Mouse (Mus musculus): ENCODE measurements around the gene Lage3.
"Not testable (repeated sequence)": the region's sequence is repeated elsewhere in the genome, so short reads cannot be mapped to it uniquely, and the experiment has no call there.

The Lage3 gene

DNA sequence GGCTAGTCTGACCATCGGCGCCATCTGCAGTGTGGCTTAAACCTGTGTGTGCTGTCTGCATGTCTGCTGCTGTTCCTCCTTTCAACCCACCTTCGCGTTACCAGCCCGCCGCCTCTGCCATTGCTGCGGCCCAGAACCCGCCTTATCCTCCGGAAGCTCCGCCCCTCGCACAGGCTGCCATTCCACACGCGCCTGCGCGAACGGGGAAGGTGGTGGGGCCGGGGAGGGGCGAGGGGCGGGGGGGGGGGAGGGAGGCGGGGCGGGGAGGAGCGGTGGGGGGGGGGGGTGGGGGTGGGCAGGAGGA is at the start of gene Lage3:
Gene Lage3, minus strand, starts transcription at position 152 of the 304 bp plus-strand sequence.
- peak; percentile 74 for DNase-seq (ENCODE audit: low read depth, low spot score)

DNA sequence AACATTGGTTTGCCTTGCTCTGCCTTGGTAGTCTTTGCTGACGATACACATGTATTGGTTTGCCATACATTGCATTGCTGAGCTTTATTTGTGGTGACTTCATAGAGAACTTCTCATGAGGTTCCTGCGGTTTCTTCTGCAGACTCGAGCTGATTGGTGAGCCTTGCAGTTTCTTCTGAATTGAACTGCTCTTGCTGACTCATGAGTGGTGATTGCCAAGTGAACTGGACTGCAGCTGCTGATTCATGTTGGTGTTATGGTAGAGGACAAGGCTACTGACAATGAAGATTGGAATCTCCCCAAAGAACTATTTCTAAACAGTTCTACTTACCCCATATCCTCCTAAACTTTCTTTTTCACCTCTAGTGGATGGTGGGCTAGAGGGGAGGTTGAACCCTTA is 46.7 kb upstream of the Lage3 start:
- no peak for DNase-seq (ENCODE audit: low read depth, low spot score)

DNA sequence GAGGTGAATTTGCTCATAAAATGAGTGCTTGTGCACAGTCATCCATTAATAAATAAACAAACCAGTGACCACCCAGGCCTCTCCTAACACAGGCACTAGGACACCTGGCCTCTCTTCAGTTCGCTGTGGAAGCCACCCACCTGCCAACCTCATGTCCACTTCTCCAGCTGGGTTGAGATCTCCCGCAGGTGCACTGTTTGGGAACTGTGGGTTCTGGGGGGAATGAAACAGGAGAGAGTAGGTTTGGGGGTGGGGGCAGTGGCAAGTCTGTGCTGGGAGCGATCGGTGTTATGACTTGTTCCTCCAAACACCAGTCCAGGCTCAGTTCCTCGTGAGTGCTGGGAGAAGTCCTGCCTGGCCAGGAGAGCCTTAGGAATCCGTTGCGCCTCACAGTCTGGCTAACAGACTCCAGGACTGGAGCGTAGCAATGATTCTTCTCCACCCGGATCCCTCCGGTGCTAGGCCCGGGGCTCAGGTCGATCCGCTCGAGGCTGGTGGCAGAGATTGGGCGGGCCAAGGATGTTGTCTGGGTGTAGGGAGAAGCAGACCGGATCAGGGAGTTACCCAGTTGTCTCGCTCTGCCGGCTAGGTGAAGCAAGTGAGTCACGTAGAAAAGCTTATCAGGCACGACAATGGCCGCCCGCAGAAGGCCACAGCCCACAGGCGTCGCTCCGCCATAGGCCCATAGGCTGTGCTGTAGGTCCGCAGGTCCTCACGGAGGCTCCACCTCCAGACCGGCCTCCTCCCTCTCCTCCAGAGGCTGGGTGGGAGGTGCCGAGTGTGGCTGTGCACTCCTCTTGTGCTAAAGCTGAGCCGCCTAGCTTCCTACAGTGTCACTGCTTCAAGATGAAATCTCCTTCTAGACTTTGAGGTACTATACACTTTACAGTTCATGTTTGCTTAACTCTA is 39.4 kb upstream of the Lage3 start, which contains the start of the genes Fam3a and Ikbkg:
Gene Fam3a, minus strand, starts transcription at position 738 of the 909 bp plus-strand sequence.
Gene Ikbkg, plus strand, starts transcription at position 756 of the 909 bp plus-strand sequence.
- peak; percentile 88 for DNase-seq (ENCODE audit: low read depth, low spot score)

DNA sequence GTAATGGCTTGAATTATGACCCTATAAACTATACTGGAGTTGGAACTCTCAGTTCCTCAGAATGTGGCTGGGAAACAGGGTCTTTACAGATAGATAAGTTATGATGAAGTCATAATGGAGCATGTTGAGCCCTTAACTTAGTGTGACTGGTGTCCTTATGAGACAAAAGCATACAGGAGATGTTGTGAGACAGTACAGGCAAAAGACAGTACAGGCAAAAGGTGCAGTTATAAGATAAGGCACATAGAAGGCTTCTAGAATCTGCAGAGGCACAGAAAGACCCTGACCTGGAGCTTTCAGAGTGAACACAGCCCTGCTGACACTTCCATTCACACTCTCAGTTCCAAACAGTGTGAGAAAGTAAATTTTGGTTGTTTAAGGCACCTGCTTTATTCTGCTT is 34.7 kb upstream of the Lage3 start:
- DNase-seq (ENCODE audit: low read depth, low spot score) = no peak

DNA sequence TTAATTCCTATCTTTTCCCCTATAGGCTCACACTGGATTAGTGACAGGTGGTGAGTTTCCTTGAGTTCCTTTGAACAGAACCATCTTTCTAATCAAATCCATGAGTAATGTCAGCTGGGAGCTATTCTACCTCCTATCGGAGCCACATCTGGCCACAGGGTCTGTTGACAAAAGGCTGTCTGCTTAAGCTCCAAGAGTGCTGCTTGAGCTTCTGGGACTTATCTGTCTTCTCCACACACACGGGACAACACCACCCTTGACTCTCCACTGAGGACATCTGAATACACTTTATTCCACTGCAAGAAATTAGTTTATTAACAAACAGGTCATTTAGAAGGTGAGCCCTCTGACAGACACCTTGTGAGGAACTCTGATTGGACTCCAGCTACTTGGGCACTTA is 31.0 kb upstream of the Lage3 start:
- DNase-seq (ENCODE audit: low read depth, low spot score) = no peak

DNA sequence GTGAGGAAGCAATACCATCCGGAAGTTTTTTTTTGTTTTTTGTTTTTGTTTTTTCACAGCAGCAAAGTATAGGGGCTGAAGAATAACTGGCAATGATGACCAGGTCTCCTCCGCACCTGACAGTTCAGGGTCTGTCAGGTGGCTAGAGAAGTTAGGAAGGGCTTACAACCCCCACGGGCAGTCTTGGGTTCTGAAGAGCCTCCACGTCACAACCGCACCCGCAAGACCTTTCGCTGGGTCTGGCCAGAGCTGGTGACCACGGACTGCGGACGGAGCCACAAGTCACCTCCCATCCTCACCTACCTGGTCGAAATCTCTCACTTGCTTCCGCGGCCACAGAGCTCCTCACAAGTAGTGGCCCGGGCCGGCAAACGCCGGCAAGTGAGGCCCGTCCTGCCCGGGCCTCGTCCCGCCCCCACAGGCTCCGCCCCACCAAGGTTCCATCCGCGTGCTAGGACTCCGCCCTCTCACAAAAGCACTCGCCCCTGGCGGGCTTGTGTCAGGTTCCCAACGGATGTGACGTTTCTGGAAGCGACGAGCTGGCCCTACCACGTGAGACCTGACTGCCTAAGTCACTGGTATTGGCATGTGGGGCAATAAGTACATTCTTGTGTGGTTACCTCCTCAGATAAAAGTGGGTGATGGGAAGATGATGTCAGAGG is 19.6 kb upstream of the Lage3 start, which contains the start of the genes Ubl4a and Slc10a3:
Gene Ubl4a, minus strand, starts transcription at position 331 of the 662 bp plus-strand sequence.
Gene Slc10a3, minus strand, starts transcription at position 462 of the 662 bp plus-strand sequence.
- DNase-seq (ENCODE audit: low read depth, low spot score) = peak; percentile 88

DNA sequence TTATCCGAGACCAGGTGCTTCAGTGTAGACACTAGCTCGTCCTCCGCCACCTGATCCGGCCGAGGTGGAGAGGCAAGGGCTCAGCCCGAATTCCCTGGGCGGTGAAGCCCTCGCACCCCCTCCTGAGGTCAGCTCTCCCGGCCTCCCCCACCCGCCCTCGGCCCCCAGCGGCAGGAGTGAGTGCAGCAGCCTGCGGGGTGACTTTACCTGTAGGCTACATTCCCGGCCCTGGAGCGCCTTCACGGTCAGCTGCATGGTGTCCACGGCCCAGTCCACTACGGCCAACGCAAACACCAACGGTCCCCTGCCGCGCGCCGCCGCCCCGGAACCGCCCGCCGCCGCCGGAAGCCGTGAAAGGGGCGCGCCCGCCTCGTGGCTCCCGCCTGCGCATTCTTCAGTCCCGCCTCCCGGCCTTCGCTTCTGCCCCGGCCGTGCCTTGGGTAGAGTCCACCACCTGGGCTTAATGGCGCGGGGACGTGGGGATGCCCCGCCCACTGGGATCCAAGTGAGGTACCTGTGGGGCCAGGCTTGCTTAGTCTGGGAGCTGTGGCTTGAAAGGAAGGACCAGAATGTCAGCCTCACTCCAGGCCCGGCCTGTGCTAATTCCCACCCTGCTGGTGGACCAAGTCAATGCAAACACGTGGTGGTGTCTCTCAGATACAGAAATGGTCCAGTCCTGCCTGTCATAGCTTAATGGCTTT is 14.9 kb upstream of the Lage3 start:
- peak; percentile 45 for DNase-seq (ENCODE audit: low read depth, low spot score)

DNA sequence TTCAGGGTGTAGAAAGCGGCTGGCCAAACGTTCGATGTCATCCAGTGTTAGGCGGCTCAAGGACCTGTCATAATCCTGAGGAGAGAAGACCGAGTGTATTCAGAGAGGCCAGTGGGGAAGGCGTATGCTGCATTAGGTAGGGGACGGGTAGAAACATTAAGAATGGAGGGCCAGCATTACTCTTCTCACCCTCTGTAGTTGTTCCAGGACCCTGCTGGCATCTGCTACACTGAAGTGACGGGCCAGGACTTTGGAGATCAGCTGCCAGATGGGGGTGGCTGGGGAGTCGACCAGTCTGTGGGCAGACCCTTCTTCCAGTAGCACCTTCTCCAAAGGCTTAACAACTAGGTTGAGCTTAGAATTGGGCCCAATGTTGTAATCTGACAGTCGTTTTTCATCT is 14.1 kb upstream of the Lage3 start:
- no peak for DNase-seq (ENCODE audit: low read depth, low spot score)

DNA sequence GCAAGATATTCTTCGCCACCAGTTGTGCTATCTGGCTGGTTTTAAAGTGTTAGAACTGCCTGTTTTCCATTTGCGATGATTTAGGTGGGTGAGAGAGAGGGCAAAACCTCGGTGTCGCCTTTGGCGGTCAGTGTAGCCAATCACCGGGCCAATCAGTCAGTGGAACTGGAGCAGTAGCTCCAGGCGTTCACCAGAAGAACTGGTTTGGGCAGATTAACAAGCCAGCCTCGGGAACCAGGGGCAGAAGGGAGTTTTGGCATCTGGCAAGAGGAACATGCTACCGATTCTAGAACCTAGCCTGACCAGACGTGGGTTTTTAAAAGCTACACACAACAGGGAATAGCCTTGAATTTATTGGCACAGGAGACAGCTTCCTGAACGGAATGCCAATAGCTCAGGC is 5.8 kb upstream of the Lage3 start:
- no peak for DNase-seq (ENCODE audit: low read depth, low spot score)

DNA sequence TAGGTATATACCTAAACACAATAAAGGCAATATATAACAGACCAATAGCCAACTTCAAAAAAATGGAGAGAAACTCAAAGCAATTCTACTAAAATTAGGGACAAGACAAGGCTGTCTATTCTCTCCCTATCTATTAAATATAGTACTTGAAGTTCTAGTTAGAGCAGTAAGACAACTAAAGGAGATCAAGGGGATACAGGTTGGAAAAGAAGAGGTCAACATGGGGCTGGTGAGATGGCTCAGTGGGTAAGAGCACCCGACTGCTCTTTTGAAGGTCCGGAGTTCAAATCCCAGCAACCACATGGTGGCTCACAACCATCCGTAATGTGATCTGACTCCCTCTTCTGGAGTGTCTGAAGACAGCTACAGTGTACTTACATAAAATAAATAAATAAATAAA is 3.7 kb upstream of the Lage3 start:
- not testable (repeated sequence) for DNase-seq (ENCODE audit: low read depth, low spot score)

DNA sequence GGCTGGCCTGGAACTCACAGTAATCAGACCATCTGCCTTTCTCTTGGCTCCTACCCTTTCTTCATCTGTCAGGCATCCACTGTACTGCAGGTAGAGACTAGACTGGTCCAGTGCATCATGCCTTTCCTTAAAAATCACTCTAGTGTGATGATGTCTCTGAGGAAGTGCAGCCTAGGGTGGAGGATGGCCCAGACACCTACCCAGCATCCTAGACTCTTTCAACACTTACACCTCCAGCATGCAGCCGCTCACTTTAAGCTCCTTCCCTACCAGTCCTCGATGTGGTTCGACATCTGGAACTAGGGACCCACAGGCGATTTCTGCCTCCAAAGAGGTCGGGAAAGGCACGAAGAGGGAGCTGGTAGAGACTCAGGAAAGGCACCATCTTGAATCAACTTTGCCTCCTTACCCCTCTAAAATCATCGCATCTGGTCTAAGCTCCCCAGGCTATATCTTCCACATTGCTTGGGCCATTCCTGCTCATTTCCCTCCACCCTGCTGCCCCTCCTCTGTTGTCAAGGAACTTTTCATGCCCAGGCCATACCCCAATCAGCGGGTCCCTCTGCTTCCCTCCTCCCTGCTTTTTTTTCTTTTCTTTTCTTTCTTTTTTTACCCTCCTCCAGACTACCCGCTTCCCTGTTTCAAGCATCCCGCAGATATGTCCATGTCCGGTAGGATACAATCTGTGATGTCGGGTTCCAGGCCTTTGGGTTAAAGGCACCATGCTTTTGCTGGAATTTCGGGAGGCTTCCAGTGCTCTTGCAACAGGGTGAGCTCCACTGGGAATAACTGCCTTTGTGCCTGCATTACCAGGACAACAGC is 562 bp downstream of the Lage3 start:
- DNase-seq (ENCODE audit: low read depth, low spot score) = no peak

DNA sequence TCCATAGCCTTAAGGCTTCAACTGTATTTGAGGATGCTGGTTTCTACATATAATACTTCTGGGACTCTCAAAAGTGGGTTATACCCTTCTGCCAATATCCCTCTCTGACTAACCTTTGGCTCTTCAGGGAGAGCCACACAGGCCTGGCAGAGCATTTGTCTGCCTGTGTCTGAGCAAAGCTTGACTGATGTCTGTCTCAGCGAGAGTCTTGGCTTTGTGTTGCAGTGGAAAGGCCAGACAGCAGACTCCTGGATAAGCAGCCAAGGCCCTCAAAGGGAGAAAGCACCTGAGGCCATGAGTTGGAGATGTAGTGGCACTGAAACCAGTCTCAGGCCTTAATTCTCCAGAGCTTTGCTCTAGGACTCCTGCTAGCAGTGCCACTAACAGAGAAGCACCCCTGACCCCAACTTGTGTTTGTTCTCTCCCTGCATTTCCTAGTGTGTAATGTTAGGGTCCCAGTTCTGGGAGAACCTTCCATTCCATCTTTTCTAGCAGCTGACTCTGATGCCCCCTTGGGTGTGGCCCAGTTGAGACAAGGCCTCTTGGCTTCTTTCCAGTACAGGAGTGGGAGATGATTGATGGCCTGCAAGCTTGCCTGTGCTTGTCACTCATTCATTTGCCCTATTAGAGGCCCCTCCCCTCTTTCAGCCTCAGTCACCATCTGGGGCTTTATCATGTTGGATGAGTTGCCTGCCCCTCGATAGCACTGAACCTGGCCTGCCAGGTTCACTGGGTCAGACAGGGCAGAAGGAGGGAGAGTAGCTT is 23.1 kb downstream of the Lage3 start:
- DNase-seq (ENCODE audit: low read depth, low spot score) = no peak

DNA sequence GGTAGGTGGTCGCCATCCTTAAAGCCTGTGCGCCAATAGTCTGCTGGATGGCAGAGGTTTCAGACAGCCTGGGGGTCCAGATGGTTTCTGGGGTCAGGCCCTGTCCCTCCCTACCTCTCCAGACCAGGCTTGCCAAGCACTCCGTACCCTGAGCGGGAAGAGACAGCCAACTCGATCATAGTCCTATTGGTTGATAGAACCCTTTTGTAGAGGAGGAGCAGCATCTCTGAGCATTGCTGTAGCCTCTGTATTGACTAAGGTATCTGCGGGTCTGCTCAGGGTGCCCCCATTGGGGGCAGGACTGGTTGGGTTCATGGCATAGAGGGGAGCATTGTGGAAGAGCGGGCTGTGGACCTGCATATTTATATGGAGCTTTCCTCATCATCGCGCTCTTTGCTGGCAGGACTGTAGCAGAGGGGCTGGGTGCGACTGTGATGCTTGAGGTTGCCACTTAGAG is 24.2 kb downstream of the Lage3 start:
- DNase-seq (ENCODE audit: low read depth, low spot score) = no peak

DNA sequence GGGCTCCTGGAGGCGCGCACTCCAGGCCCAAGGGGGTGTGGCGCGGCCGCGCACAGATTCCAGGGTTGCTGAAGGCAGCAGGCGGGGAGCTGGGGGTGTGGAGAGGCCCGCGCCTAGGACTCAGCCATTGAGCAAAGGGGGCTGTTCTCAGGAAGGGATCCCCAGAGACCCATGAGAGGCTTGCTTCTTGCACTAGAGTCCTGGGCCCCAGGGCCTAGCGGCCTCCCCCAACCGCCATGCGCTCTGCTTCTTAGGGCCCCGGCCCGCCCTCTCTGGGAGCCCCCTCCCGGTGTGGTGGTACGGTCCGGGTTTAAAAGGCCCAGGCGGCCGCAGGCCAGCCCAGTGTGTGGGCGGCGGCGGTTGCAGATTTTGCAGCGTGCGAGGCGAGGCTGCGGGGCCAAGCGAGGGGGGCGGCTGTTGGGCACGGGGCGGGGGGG is 24.7 kb downstream of the Lage3 start, which contains the start of gene Plxna3:
Gene Plxna3, plus strand, starts transcription at position 342 of the 437 bp plus-strand sequence.
- DNase-seq (ENCODE audit: low read depth, low spot score) = peak; percentile 70

DNA sequence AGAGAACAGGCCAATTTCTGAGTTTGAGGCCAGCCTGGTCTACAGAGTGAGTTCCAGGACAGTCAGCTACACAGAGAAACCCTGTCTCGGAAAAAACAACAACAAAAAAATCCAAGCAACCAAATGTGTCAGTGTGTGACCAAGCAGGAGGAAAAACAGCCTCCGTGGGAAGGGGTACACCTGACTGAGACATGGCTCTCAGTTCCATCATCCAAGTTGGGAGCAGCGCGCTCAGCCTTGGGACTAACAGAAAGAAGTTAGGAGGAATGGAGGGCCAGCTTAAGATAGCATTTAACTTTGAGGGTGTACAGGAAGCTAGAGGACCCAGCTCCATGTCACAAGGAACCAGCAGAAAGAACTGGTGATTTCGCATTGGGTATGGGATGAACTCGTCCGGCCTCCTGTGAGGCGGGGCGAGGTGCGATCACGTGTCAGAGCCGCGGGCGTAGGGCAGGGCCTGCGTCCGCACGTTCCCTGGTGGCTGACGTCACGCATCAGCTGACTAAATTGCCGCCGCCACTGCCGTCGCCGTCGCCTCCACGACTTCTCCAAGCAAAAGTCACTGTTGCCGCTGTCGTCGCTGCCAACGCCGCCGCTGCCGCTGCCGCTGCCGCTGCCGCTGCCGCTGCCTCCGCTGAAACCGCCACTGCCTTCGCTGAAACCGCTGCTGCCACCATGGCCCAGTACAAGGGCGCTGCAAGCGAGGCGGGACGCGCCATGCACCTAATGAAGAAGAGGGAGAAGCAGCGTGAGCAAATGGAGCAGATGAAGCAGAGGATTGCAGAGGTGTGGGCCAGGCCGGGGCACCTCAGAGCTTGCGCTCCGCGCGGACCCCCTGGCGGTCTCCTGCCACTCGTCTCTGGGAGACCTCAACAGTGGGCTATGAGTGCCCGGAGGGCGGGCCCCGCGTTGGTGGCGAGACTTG is 40.6 kb downstream of the Lage3 start, which contains the start of gene Fam50a:
Gene Fam50a, plus strand, starts transcription at position 494 of the 925 bp plus-strand sequence.
- DNase-seq (ENCODE audit: low read depth, low spot score) = peak; percentile 85

DNA sequence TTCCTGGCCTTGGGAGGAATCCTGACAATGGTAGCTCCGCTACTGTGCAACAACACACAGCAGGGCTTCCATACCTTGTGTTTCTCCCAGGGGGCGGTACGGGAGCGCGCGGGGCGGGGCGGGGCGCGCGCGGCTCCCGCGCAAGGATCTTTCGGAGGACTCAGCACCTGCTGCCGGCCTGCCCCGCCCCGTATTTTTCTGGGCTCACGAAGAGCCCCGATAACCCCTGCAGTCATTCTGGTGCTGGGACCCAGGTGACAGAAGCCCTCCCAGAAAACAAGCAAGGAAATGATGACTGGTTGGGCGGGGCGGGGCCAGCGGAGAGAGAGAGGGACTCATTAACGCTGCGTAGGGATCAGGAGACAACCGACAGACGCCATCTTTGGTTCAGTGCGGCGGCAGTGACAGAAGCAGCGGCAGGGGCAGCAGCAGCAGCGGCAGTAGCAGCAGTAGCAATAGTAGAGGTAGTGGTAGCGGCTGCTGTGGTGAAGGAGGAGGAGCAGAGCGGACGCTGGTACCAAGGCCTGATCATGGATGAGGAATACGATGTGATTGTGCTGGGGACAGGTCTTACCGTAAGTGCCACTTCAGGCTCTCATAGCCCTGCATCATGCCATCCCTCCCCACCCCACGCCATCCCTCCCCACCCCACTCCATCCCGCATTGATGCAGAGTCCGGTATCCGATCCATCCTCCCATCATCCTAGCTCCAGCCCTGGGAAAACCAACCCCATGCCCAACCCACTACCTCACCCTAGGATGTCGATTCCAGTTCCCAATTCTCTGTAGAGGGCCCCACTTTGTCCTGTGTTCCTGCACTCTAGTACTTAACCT is 48.3 kb downstream of the Lage3 start, which contains the start of gene Gdi1:
Gene Gdi1, plus strand, starts transcription at position 132 of the 834 bp plus-strand sequence.
- peak; percentile 82 for DNase-seq (ENCODE audit: low read depth, low spot score)
